Mouse (Mus musculus): ENCODE results near the gene Llgl2. TPM values are rescaled to one million over a fixed set of nuclear protein-coding genes. Genes with fewer than 3 reads are reported as not detected.

Gene Llgl2
- total RNA-seq (2021): 1 to 10 TPM in 1 of 2 experiments, under 1 TPM in 1; 0.63 to 1.6 TPM

DNA sequence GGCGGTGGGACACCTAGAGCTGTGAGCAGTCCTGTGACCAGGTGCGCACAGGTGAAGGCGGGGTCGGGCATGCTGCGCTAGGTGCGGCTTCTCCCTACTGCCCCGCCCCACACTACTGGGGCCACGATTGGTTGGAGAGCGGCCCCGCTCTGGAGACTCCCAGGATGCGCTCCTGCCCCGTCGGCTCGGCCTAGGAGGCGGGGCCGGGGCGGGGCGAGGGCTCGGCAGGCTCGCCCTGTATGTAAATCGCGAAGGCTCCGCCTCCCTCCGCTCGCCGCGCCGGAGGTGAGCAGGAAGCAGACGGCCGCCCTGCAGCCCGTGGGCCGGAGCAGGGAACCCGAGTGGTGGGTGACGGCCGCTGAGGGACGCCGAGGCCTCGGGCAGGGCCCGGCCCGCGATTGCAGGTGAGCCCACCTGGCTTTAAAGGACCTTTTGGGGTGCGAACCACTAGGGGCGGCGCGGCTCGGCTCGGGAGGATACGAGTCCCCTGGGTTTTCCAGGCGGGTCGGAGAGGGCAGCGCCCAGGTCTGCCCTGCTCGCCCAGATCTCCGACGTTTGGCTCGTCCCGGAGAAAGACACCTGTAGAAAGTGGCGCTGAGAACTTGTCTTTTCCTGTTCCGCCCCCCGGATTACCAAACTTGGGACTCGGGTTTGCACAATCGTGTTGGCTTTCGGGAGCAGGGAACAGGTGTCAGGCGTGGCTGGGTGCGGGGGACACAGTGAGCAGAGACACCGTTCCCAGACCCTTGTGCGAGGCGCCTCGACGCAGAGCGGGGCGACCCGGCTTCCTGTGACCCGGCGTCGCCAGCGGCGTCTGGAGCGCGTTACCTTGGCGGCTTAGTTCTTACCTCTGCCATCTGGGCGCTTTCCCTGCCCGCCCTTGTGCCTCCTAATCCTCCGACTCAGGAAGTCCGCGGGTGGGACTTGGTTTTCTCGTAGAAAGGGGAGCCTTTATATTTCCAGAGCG is at the start of gene Llgl2:
Gene Llgl2, plus strand, starts transcription at position 276 of the 967 bp plus-strand sequence.
- DNase-seq (ENCODE audit: extremely low spot score in 1 of 2, low spot score in 2 of 2): peak in 1 of 2 experiments; percentile 91
- intact Hi-C loops (cut with DNase I): no loop called here

DNA sequence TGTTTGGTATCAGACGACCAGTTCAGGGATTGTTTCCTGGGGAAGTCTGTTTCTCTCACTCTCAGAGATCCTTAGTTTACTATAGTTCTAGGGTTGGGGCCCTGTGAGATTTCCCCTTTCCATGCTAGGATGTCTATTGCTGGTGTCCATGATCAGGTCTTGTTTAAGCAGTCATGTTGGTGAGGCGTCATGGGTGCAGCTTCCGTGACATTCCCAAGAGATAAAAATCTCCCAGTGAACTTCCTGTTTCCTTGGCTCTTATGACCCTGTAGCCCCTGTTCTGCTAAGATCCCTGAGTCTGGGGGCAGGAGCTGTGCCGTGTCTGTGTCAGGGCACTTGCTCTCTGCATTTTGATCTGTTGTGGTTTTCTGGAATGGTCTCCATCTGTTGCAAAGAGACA is 49.2 kb upstream of the Llgl2 start:
- intact Hi-C loops (cut with DNase I): loop anchor here (5.0 kb wide), 1 partner anchor 38 kb away; the partner anchor contains the start of genes Caskin2 and Tsen54
- no peak for DNase-seq (ENCODE audit: extremely low spot score in 1 of 2, low spot score in 2 of 2)

DNA sequence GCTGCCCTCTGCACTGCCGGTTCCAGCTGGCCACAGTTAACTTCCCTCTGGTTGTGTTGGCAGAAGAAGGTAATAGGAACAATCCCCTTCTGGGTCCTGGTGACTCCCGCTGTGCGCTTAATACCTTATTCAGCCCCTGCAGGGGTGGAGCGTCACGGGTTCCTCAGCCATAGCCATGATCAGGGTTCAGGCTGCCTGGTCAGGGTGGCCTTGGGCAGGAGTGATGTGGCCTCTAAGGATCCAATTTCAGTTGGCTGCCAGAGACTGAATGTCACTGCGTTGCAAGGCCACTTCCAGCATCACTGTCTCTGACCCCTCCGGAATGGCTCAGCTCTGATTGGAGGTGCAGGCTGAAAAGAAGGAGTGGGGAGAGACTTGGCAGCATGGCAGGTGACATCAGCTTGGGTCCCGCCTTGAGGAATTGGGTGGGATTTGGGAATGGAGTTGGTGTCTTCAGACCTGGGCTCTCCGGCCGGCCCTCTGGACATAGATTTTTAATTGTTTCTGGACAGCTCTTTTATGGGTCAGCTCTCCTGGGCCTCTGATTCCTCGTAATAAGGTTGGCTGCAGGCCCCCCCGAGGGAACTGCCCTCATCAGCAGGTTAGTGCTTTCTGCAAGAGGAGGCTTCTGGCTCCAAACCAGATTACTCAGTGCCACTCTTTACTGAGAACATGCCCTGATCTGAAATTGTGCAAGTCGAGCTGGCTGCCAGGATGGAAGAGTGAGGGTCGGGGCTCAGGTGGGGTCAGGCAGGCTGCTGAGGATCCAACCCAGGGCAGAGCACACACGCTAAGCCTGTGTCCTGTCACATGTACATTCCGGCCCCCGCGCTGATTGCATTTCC is 47.8 kb upstream of the Llgl2 start:
- peak in 1 of 2 experiments; percentile 30 for DNase-seq (ENCODE audit: extremely low spot score in 1 of 2, low spot score in 2 of 2)
- intact Hi-C loops (cut with DNase I): loop anchor here (5.0 kb wide), 1 partner anchor 36 kb away; the partner anchor contains the start of genes Caskin2 and Tsen54

DNA sequence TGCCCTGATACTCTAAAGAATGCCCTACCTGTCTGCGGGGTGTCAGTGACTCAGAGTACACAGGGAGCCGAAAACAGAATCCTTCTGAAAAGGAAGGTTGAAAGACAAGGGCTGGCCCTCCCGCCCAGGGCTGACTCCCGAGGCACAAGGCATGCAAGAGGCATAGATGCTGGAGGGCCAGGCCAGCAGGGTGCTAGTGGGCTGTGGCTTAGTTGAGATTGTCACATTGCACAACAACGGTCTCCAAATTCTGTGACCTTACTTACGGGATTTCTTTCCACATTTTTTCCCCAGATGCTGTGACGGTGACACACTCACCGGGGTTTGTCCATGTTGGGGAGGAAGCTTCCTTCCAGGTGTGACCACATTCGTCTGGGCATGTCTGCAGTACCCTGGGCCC is 46.9 kb upstream of the Llgl2 start:
- peak in 1 of 2 experiments; percentile 18 for DNase-seq (ENCODE audit: extremely low spot score in 1 of 2, low spot score in 2 of 2)
- intact Hi-C loops (cut with DNase I): loop anchor here (5.0 kb wide), 1 partner anchor 35 kb away; the partner anchor contains the start of genes Caskin2 and Tsen54

DNA sequence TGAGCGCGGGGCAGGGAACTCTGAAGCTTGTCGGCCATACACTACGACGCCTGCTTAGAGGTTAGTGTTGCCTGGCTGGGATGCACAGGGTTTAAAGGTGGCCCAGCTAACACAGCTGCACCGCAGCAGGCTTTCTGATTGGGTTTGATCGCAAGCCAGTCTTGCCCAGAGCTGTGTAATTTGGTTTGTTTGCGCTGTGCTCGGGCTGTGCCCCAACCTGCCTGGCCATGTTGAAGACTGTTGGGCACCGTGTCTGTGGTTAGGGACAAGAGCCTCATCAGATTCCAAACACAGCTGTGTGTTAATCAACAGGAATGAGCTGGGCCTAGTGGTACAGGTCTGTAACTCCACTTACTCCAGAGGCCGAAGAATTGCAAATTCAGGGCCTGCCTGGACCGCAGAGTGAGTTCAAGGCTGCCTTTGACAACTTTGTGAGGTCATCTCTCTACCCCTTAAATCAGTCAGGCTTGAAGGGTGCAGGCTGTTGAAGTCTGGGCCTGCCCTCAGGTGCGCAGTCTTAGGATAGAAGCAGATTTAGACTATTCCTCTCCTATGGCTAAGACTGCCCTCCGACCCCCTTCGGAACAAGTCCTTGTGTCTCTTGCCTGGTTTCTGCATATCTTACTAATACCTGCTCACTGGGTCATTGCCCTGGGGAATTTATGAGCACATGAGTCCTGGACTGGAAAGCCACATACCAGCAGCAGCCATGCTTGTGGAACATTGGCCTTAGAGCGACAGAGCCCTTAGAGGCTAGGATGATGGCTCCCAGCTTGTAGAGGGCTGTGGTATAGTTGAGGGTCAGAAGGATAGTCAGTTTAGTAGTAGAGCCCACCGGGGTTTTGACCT is 46.1 kb upstream of the Llgl2 start:
- intact Hi-C loops (cut with DNase I): loop anchor here (5.0 kb wide), 1 partner anchor 35 kb away; the partner anchor contains the start of genes Caskin2 and Tsen54
- peak in 1 of 2 experiments; percentile 18 for DNase-seq (ENCODE audit: extremely low spot score in 1 of 2, low spot score in 2 of 2)

DNA sequence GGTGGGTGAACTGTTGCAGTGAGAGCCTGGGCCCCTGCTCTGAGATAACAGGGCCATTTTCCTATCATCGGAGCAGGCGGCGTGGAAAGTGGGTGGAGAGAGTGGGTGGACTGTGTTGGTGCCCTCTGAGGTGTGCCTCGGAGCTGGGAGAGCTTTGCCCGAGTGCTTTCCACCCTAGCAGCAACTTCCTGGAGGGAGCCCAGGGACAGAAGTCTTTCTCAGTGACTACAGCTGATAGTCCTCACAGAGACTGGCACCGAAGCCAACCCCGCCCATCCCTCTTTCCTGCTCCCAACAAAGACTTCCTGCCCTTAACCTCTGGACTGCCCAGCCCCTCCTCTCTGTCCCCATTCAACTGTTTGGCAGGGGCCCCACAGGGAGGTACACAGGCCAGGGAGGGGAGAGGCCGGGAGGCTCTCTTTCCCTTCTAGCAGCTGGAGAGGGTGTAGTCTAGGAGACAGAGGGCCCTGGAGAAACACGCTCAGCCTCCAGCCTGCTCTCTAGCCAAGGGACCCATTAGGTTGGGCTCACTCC is 44.7 kb upstream of the Llgl2 start:
- intact Hi-C loops (cut with DNase I): loop anchor here (5.0 kb wide), 1 partner anchor 33 kb away; the partner anchor contains the start of genes Caskin2 and Tsen54
- peak; percentile 36 to 90 for DNase-seq (ENCODE audit: extremely low spot score in 1 of 2, low spot score in 2 of 2)

DNA sequence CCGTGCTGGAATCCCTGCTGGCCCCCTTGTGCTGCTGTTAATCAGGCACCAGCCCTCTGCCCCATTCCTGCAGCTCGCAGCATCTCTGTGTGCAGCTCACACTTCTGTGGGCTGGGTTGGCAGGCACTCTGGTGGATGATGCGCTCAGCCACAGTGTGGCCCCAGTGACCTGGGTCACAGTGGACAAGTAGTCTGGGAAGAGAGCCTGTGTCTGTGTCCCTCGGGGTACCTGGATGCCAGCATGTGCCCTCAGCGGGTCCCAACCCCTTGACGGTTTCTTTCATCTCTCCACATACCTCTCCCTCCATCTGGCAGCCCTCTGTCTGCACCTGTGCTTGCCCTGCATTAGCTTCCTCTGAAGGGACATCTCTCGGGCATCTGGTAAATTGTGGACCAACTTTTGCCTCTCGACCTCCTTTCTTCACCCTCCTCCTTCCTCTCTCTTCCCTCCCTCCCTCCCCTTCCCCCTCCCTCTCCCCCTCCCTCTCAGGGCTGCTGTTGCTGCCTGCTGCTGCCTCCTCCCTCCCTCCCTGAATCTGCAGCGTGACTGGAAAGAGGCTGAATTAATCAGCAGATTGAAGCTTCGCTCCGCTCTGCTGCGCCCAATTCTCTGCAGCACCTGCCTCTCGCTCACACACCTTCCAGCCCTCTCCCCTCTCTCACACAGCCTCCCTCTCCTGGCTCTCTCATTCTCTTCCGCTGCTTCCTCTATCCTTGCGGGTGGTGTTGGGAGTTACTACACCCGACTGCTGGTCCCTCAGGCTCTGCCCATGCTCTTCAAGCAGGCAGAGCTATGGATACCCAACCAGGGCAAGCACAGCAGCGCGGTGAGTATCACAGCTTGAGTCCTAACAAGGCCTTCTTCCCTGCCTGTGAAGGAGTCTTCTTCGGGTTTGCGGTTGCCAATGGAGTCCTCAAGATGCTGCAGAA is 43.4 kb upstream of the Llgl2 start:
- intact Hi-C loops (cut with DNase I): no loop called here
- peak in 1 of 2 experiments; percentile 43 for DNase-seq (ENCODE audit: extremely low spot score in 1 of 2, low spot score in 2 of 2)

DNA sequence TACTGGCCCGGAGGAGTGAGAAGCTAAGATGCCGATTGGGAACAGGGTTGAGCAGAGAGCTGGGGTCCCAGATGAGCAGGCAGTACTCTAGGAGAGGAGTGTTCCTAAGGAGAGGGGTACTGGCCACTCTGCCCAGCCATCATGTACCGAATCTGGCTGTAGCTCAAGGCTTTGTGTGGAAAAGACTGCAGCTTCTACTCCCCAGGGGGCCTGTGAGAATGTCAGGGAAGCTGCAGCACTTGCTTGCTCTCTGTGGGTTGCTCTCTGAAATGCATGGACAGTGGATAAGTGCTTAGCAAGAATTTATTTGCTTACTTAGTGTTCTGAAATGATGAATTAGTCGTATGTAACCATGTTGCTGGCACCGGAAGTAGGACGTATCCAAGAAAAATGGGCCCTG is 37.4 kb upstream of the Llgl2 start:
- intact Hi-C loops (cut with DNase I): no loop called here
- DNase-seq (ENCODE audit: extremely low spot score in 1 of 2, low spot score in 2 of 2): peak in 1 of 2 experiments; percentile 58

DNA sequence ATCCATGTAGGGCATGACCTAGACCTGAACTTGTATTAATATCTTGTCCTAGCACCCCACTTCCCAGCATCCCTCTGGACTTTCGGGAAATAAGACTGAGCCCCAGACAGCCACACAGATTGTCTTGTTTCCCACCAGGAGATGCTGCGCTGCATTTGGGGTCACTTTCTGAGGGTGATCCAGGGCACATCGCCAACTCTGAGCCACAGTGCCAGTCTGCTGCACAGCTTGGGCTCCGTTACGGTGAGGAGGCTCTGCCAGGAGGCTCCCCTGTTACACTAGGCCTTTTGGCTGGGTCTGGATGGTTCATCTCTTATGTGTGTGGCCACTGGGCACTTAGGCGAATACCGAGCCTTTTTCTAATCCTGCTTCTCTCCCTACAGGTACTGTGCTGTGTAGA is 34.1 kb upstream of the Llgl2 start:
- intact Hi-C loops (cut with DNase I): no loop called here
- no peak for DNase-seq (ENCODE audit: extremely low spot score in 1 of 2, low spot score in 2 of 2)

DNA sequence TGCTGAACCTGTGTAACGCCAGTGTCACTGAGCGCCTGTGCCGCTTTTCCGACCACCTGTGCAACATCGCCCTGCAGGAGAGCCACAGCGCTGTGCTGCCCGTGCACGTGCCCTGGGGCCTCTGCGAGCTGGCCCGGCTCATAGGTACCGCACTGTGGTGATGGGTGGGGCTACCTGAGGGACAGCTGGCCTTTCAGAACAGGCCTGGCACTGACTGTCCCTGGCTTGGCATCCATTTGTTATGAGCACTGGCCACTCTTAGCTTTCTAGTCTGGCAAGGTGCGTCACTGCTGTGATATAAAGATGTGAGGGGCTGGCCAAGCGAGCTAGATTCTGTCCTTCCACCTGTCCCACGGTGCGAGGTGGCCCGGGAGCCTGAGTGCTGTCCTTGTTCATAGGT is 31.9 kb upstream of the Llgl2 start:
- DNase-seq (ENCODE audit: extremely low spot score in 1 of 2, low spot score in 2 of 2): no peak
- intact Hi-C loops (cut with DNase I): no loop called here

DNA sequence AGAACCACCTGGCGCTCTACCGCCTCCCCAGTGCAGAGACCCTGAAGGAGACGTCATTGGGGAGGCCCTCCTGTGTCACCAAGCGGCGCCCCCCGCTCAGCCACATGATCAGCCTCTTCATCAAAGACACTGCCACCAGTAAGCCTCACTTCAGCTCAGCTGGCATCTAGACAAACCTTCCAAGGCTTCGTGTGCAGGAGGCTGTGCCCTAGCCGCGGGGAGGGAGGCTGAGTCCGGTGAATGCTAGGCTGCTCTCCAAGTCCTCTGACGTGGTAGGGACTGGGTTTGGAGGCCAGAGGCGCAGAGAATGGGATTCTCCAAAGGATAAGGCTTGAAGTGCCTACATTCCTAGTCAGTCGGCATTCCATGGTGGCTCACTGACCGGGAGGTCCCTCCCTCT is 31.5 kb upstream of the Llgl2 start:
- DNase-seq (ENCODE audit: extremely low spot score in 1 of 2, low spot score in 2 of 2): peak in 1 of 2 experiments; percentile 24

DNA sequence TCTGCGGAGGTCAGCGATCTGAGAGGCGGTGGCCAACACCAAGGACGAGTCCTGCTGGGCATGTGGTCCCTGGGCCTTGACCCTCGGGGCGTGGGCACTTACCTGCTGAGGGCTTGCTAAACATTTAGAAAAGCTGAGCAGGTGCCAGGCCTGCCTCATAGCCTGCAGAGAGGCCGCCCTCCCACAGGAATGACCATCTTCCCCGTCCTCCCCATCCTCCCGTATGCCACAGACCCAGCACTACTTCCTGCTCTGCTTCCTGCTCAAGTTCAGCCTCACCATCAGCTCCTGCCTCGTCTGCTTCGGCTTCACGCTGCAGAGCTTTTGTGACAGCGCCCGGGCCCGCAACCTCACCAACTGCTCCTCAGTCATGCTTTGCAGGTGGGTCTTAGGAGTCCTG is 27.0 kb upstream of the Llgl2 start:
- no peak for DNase-seq (ENCODE audit: extremely low spot score in 1 of 2, low spot score in 2 of 2)
- intact Hi-C loops (cut with DNase I): no loop called here

More for the DNA sequence above, 31.5 kb upstream of the Llgl2 start:
- intact Hi-C loops (cut with DNase I): no loop called here

DNA sequence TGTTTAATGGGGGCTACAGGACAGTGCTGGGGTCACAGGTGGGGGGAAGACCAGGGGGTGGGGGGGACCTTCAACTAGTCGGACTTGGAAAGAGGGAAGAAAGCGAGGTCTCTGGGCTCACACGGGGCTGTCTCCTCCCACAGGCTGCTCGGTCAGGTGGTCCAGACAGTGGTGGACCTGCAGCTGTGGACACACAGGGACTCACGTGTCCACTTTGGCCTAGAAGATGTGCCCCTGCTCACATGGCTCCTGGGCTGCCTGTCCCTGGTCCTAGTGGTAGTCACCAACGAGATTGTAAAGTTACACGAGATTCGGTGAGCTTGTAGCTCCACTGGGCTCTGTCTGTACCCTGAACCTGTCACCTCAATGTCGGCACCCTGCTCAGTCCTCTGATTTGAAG is 26.2 kb upstream of the Llgl2 start:
- no peak for DNase-seq (ENCODE audit: extremely low spot score in 1 of 2, low spot score in 2 of 2)
- intact Hi-C loops (cut with DNase I): no loop called here

DNA sequence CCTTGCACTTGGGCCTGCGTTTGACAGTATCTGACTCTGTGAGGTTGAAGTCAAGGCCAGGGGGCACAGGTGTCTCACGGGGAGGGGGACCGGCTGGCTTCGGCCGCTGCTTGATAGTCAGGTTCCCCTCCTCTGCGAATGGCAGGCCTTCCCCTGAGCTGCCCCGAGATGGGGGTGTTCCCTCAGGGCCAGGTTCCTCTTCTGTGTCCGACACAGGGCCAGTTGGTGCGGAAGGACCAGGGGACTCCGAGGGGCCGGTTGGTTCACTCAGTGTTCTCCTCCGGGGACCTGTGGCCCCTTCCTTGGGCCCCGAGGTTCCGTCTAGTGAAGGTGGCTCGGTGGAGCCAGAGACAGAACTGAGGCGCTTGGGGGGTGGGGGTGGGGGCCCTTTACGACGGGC is 22.9 kb upstream of the Llgl2 start:
- DNase-seq (ENCODE audit: extremely low spot score in 1 of 2, low spot score in 2 of 2): no peak
- intact Hi-C loops (cut with DNase I): no loop called here

DNA sequence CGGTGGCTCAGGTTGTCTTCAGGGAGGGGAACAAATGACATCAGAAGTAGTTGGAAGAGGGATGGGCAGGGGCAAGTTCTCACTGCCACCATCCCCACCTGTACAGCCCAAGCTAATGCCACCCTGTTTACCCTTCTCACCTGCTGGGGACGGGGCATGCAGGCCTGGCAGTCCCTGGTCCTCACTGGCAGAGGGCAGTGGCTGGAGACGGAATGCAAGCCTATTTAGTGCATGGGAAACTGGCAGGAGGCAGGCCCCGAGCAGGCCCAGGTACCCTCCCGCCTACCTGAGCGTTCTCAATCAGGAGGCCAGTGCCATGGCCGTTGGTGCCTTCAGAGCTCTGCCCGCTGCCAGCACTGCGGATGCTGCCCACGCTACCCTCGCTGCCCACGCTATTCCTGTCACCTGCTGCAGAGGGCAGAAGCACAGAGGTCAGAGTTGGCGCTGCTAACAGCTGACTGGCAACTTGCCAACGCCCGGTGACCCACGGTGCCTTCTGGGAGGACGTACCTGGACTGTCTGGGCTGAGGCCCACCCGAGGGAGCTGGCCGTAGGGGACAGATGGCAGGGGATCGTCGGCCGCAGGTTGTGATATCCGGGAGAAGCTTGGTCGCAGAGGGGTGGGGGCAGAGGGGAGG is 20.7 kb upstream of the Llgl2 start:
- DNase-seq (ENCODE audit: extremely low spot score in 1 of 2, low spot score in 2 of 2): no peak

DNA sequence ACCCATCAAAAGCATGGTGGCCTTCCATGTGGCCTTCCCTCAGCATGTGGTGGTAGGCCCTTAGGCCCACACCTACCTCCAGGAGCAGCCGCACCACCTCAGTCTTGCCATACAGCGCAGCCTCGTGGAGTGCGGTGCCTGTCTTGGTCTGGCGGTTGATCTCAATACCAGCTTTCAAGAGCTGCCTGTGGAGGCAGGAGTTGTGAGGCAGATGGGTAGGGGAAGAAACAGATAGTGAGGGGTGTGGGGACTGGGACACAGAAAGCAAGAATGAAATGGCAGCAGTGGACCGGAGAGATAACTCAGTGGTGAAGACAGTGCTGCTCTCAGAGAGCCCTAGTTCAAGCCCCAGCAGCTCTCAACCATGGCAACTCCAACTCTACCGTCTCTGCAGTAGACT is 18.8 kb upstream of the Llgl2 start:
- intact Hi-C loops (cut with DNase I): no loop called here
- DNase-seq (ENCODE audit: extremely low spot score in 1 of 2, low spot score in 2 of 2): no peak

More for the DNA sequence above, 20.7 kb upstream of the Llgl2 start:
- intact Hi-C loops (cut with DNase I): no loop called here

DNA sequence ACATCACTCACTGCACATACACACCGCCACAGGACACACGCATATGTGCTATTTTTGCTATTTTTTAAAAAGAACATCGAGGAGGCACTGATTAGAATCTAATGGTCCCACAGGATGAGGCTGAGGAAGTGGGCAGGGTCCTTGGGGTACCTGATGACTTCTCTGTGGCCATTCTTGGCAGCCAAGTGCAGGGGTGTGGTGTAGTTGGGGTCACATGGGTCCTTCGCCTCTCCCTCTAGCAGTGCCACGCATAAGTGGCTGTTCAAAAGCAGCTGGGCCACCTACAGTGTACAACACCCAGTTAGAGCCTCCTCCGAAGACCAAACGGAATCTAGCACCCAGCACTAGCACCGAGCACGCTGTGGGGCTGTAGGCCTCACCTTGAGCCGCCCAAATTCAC is 17.7 kb upstream of the Llgl2 start:
- no peak for DNase-seq (ENCODE audit: extremely low spot score in 1 of 2, low spot score in 2 of 2)

More for the DNA sequence above, 17.7 kb upstream of the Llgl2 start:
- intact Hi-C loops (cut with DNase I): no loop called here

Data from left cerebral cortex, postnatal 10 days (tissue).